Mouse (Mus musculus) testis, adult 2 months (tissue): ENCODE results near the gene Hnrnpdl. TPM values are rescaled to one million over a fixed set of nuclear protein-coding genes. Genes with fewer than 3 reads are reported as not detected.

Source experiments
- H3K27ac ChIP-seq: fragments of 200-500 bp; 2 replicates; pipeline ENCODE4 v1.5.1; 2012; ENCODE audit warnings: low read depth, low read length; ENCODE audit not compliant: control insufficient read depth, insufficient read depth
- H3K27me3 ChIP-seq: fragments of 200-500 bp; 2 replicates; pipeline ENCODE4 v1.6.1; 2012; ENCODE audit warnings: mild to moderate bottlenecking, low read length, moderate library complexity; ENCODE audit not compliant: control insufficient read depth, insufficient read depth
- H3K36me3 ChIP-seq: fragments of 200-500 bp; 2 replicates; pipeline ENCODE4 v1.6.1; 2012; ENCODE audit warnings: mild to moderate bottlenecking, low read length; ENCODE audit not compliant: control insufficient read depth, insufficient read depth
- H3K4me1 ChIP-seq: fragments of 200-500 bp; 2 replicates; pipeline ENCODE4 v1.6.1; 2012; ENCODE audit warnings: low read length; ENCODE audit not compliant: control insufficient read depth, insufficient read depth
- H3K4me3 ChIP-seq: fragments of 200-500 bp; 2 replicates; pipeline ENCODE4 v1.5.1; 2012; ENCODE audit warnings: low read depth, mild to moderate bottlenecking, low read length, moderate library complexity, mixed read lengths; ENCODE audit not compliant: control insufficient read depth
- CTCF ChIP-seq: fragments of 200-500 bp; IDR thresholded peaks from 2 replicates; pipeline ENCODE4 v1.5.1; 2012; ENCODE audit warnings: low read depth, mild to moderate bottlenecking, inconsistent platforms, low read length, moderate library complexity; ENCODE audit not compliant: control insufficient read depth, insufficient read depth, insufficient replicate concordance
- POLR2A ChIP-seq: fragments of 200-500 bp; IDR thresholded peaks from 2 replicates; pipeline ENCODE4 v1.6.1; 2012; ENCODE audit warnings: low read depth, mild to moderate bottlenecking, inconsistent platforms, low read length, moderate library complexity; ENCODE audit not compliant: control insufficient read depth
- polyA plus RNA-seq: library from polyadenylated mRNA; depleted of rRNA; stranded (reverse); fragments of >200 nt; gene quantifications from 2 replicates; pipeline ENCODE4 v1.2.3, GENCODE M21; 2012

Hnrnpdl gene
- polyA plus RNA-seq, 1 experiment: 25.7 TPM

DNA sequence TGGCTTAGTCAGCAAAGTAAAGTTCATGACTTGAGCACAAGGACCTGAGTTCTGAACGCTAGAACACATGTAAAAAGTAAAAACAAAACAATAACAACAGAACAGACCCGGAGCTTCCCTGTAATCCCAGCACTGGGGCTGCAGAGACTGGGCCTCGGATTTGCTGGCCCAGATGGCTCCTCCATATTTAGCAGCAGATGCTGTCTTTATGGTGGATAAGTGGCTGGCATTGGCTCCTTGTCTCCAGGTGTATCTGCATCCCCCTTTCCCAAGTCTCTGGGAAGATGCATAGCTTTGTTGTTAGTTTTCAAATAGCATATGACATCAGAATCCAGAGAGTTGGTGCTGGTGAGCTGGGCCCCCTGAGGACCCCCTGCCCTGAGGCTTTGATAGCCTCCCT lies 6.6 kb upstream of the Hnrnpdl start:
- TF ChIP-seq CTCF: no peak
- no peak for TF ChIP-seq POLR2A
- Histone ChIP-seq H3K4me3 (no peak overlapping the region), H3K36me3 (no peaks in the 10 kb centered on the region; the same call in 1 of the 2 replicates), H3K27ac (no peak overlapping the region), H3K4me1 (no peaks in the 10 kb centered on the region; the same call in 1 of the 2 replicates), H3K27me3 (no peaks in the 10 kb centered on the region)

DNA sequence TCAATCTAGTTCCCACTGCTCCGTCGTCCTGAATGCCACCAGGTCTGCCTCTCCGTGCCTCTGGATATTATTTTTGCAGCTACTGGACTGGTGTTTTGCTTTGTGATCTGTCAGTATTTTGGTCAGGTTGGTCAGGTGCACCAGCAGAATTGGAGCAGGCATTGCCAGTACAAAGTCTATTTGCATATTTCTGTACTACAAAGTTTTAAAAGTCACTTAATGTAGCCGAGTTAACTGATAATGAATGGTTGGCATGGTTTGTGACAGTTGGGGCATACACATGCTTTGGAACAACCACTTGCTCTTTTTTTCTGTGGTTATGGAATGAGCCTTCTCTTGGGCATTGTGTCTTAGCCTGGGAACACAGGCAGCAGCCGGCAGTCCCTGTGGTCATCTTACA lies 5.2 kb upstream of the Hnrnpdl start:
- H3K4me3 ChIP-seq: no peak overlapping the region
- TF ChIP-seq CTCF: no peak
- no peak for TF ChIP-seq POLR2A
- H3K27ac ChIP-seq: no peak overlapping the region
- no peaks in the 10 kb centered on the region; the same call in 1 of the 2 replicates for H3K36me3 ChIP-seq
- H3K27me3 ChIP-seq: no peaks in the 10 kb centered on the region
- peaks cover 4% of the 10 kb centered on the region for H3K4me1 ChIP-seq

DNA sequence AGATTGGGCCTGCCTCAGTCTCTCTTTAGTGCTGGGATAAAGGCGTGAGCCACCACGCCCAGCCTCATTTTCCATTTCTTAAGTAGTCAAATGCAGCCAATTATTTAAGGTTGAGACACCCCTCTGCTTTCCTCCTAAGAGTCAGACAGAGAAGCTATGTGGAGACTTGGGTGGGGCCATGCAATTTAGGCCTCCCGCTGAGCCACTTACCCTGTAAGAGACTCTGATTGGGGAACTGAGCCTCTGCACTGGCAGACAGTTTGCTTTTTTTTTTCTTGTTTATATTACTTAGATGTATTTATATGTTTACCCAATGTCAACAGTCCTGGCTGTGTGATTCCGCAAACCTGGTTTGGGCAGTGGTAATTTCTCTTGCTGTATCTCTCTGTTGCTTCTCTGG lies 4.6 kb upstream of the Hnrnpdl start:
- no peak for TF ChIP-seq POLR2A
- no peak for TF ChIP-seq CTCF
- Histone ChIP-seq H3K27me3 (no peaks in the 10 kb centered on the region), H3K36me3 (no peaks in the 10 kb centered on the region), H3K4me1 (peaks cover 4% of the 10 kb centered on the region), H3K4me3 (no peak overlapping the region), H3K27ac (no peak overlapping the region)

DNA sequence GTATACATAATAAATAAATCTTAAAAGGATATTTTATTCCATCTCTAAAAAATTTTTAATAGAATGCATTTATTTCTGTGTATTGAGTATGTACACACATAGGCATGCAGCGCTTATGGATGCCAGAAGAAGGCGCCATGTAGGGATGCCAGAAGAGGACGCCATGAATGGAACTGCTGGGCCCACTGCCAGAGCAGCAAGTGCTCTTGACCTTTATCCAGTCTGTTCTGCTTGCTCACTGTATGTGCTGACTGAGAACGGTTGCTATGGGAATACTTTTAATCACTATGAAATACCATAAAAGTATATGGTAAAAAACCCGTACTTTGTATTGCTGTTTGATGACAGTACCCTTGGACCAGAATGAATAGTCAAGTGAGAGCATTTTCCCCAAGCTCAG lies 3.9 kb upstream of the Hnrnpdl start:
- H3K27ac ChIP-seq: no peak overlapping the region
- TF ChIP-seq CTCF: no peak
- TF ChIP-seq POLR2A: no peak

DNA sequence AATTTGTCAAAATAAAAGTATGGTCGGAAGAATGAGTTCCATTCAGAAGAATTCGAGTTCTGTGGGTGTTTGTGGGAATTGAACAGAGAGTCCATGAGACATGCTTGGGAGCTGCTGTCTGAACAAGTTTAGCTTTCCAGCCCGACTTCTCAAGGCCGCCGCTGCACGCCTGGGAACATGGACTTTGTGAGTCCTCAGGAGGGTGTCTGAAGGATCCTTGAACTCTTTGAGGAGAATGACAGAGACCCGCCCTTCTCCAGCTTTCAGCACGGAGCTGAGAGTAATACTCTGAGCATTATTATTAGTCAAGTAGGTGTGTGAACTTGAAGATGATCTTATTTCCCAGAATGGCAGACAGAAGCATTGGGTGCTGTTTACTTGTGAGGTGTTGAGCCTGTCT lies 3.0 kb upstream of the Hnrnpdl start:
- Histone ChIP-seq H3K27ac (no peak overlapping the region), H3K27me3 (no peaks in the 10 kb centered on the region), H3K4me3 (no peak overlapping the region), H3K36me3 (no peaks in the 10 kb centered on the region), H3K4me1 (peaks cover 4% of the 10 kb centered on the region; the same call in 1 of the 2 replicates)
- TF ChIP-seq POLR2A (no peak), CTCF (no peak)

More for the DNA sequence above, 3.9 kb upstream of the Hnrnpdl start:
- Histone ChIP-seq H3K4me1 (peaks cover 4% of the 10 kb centered on the region; the same call in 1 of the 2 replicates), H3K4me3 (no peak overlapping the region), H3K27me3 (no peaks in the 10 kb centered on the region), H3K36me3 (no peaks in the 10 kb centered on the region)

DNA sequence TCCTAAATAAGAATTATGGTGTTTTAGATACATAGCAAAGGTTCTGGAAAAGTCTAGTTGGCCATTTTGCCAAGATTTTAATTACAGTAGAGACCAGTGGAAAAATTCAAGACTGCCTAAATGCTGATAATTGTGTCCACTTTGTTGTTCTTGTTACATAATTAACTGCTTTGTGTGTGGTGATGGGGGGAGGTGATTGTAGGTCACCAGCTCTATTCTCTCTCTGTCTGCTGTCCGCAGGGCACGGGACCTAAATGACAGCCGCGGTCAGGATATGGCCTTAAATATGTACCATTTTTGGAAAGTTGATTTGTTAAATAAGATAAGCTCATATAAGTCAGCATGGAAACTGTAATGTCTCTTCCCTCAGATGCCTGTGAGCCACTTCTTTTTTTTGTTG lies 1.8 kb upstream of the Hnrnpdl start:
- Histone ChIP-seq H3K27me3 (no peaks in the 10 kb centered on the region), H3K36me3 (peaks cover 2% of the 10 kb centered on the region; the same call in 1 of the 2 replicates), H3K4me1 (peaks cover 4% of the 10 kb centered on the region), H3K4me3 (no peak overlapping the region), H3K27ac (no peak overlapping the region)
- TF ChIP-seq POLR2A (no peak), CTCF (no peak)

DNA sequence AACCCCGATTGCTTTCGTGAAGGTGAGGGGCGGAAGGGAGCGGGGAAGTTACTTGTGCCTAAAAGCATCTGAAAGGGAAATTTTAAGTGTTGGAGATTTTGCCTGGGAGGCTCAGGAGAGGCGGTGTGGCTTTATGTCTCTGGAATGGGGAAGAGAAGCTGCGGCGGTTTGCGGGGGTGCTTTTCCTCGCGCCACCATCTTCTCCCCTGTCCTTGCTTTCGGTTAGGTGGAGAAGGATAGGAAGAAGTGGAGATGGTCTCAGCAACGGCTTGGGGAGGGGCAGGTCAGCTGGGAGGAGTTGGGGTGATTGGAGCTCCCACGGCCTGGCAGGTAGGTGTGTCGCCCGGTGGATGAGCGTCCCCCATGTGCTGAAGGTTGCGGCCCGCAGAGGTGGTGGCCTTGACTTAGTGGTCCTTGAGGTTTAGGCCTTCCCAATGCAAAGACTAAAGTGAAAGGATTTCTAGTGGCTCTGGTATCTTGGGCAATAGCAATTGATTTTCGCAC lies 869 bp upstream of the Hnrnpdl start:
- H3K27ac ChIP-seq: peak overlapping the region; percentile 78
- H3K4me1 ChIP-seq: peaks cover 4% of the 10 kb centered on the region
- H3K36me3 ChIP-seq: peaks cover 3% of the 10 kb centered on the region
- H3K4me3 ChIP-seq: peak overlapping the region; percentile 90
- TF ChIP-seq POLR2A (no peak; the same call in 1 of the 2 replicates), CTCF (no peak)
- H3K27me3 ChIP-seq: no peaks in the 10 kb centered on the region
